Mouse (Mus musculus) kidney, postnatal 0 days (tissue): Measurements from ENCODE around the gene Hltf. TPM values are rescaled to one million over a fixed set of nuclear protein-coding genes. Genes with fewer than 3 reads are reported as not detected.
"Not testable (repeated sequence)": the region's sequence is repeated elsewhere in the genome, so short reads cannot be mapped to it uniquely, and the experiment has no call there.

Experiments
- ATAC-seq: fragments of 200-750 bp; cut with Nextera tagmentation; replicated peaks from 2 replicates; pipeline ENCODE4 v1.8.0; 2017; ENCODE audit warnings: low read depth, moderate number of reproducible peaks, moderate TSS enrichment, moderate library complexity; ENCODE audit not compliant: low FRiP score
- DNase-seq: peaks from one replicate; pipeline ENCODE4 v3.0.0-alpha.2; 2016; ENCODE audit warnings: low spot score
- H3K27ac ChIP-seq: fragments of 300-500 bp; sonication (generic); 2 replicates; pipeline ENCODE4 v1.5.1; 2014; ENCODE audit warnings: mild to moderate bottlenecking
- H3K27me3 ChIP-seq: fragments of 300-500 bp; sonication (generic); 2 replicates; pipeline ENCODE4 v1.6.1; 2014; ENCODE audit warnings: low read length, mixed read lengths; ENCODE audit not compliant: insufficient read depth
- H3K36me3 ChIP-seq: fragments of 300-500 bp; sonication (generic); 2 replicates; pipeline ENCODE4 v1.6.1; 2014; ENCODE audit warnings: low read length, mixed read lengths; ENCODE audit not compliant: insufficient read depth
- H3K4me1 ChIP-seq: fragments of 300-500 bp; sonication (generic); replicated peaks from 2 replicates; pipeline ENCODE4 v1.6.1; 2014; ENCODE audit warnings: antibody characterized with exemption, low read length, mixed read lengths; ENCODE audit not compliant: insufficient read depth
- H3K4me2 ChIP-seq: fragments of 300-500 bp; sonication (generic); 2 replicates; pipeline ENCODE4 v1.6.1; 2014; ENCODE audit warnings: mild to moderate bottlenecking, low read length, moderate library complexity, mixed read lengths
- H3K4me3 ChIP-seq: fragments of 300-500 bp; sonication (generic); replicated peaks from 2 replicates; pipeline ENCODE4 v1.5.1; 2014; ENCODE audit warnings: low read depth, low read length
- H3K9ac ChIP-seq: fragments of 300-500 bp; sonication (generic); 2 replicates; pipeline ENCODE4 v1.6.1; 2014; ENCODE audit warnings: low read depth, low read length
- H3K9me3 ChIP-seq: fragments of 300-500 bp; sonication (generic); replicated peaks from 2 replicates; pipeline ENCODE4 v1.6.1; 2016; ENCODE audit warnings: low read length, inconsistent platforms, mixed read lengths
- CTCF ChIP-seq: IDR thresholded peaks from 2 replicates; pipeline ENCODE4 v1.5.1; 2016; ENCODE audit warnings: antibody characterized with exemption, low read depth, mild to moderate bottlenecking, moderate library complexity
- WGBS: fragments of 180-500 bp; shearing (Covaris S2); extraction: QIAGEN DNeasy Blood & Tissue Kit; methylation state at CpG from one replicate; pipeline ENCODE4 v1.1.7; 2014; 5-methylcytosine and 5-hydroxymethylcytosine counted together
- polyA plus RNA-seq: library from polyadenylated mRNA; unstranded; fragments of >200 nt; fragmentation: Nextera tagmentation; extraction: Ambion mirVana; gene quantifications from 2 replicates; pipeline ENCODE4 v1.2.1, GENCODE M21; 2015

Gene Hltf
- polyA plus RNA-seq, 1 experiment from 2014 or later = 15.4 TPM

GRCm38 (mm10) chr3:20119686-20120244 lies 62.2 kb downstream of the Hltf start:
- Histone ChIP-seq H3K27ac (no peak overlapping the region), H3K36me3 (no peaks in the 10 kb centered on the region; the same call in 1 of the 2 replicates), H3K27me3 (no peaks in the 10 kb centered on the region), H3K4me3 (no peak overlapping the region), H3K9me3 (no peaks in the 10 kb centered on the region), H3K4me2 (no peak overlapping the region), H3K9ac (no peak overlapping the region), H3K4me1 (no peaks in the 10 kb centered on the region)
- 60% methylated on average over 4 of the region's 4 CpGs for WGBS
- ATAC-seq (0 out of 2 replicates have a peak, but pooled peaks have one; percentile 33), DNase-seq (no peak)
- TF ChIP-seq CTCF = no peak

- not testable (repeated sequence) for DNase-seq, H3K4me3 ChIP-seq, H3K4me1 ChIP-seq, H3K36me3 ChIP-seq, H3K4me2 ChIP-seq, H3K27me3 ChIP-seq, H3K27ac ChIP-seq, H3K9ac ChIP-seq, H3K9me3 ChIP-seq, ATAC-seq
- WGBS = 85% methylated on average over 5 of the region's 5 CpGs
Observed at GRCm38 (mm10) chr3:20121582-20121981, 64.0 kb downstream of the Hltf start.

GRCm38 (mm10) chr3:20125604-20126003 lies 68.0 kb downstream of the Hltf start:
- Histone ChIP-seq H3K9me3 (no peaks in the 10 kb centered on the region), H3K36me3 (0 out of 2 replicates have a peak, but pooled peaks cover 4% of the 10 kb centered on the region), H3K27me3 (no peaks in the 10 kb centered on the region), H3K4me2 (no peak overlapping the region), H3K27ac (no peak overlapping the region), H3K9ac (no peak overlapping the region), H3K4me1 (no peaks in the 10 kb centered on the region), H3K4me3 (no peak overlapping the region)
- DNase-seq (no peak), ATAC-seq (no peak)
- WGBS = 92% methylated on average over 5 of the region's 5 CpGs
- TF ChIP-seq CTCF = no peak

- Histone ChIP-seq H3K4me3 (no peak overlapping the region), H3K4me2 (no peak overlapping the region), H3K4me1 (no peaks in the 10 kb centered on the region), H3K36me3 (0 out of 2 replicates have a peak, but pooled peaks cover 4% of the 10 kb centered on the region), H3K27me3 (no peaks in the 10 kb centered on the region), H3K9ac (no peak overlapping the region), H3K27ac (no peak overlapping the region), H3K9me3 (no peaks in the 10 kb centered on the region)
- ATAC-seq (no peak), DNase-seq (no peak)
- 82% methylated on average over 2 of the region's 2 CpGs for WGBS
- TF ChIP-seq CTCF = peak; percentile 48; the same call in 1 of the 2 replicates
Observed at GRCm38 (mm10) chr3:20127047-20127595, 69.5 kb downstream of the Hltf start.

- DNase-seq (no peak), ATAC-seq (no peak)
- no peak overlapping the region for H3K9ac ChIP-seq
- H3K27me3 ChIP-seq = no peaks in the 10 kb centered on the region
- H3K4me3 ChIP-seq = no peak overlapping the region
- H3K36me3 ChIP-seq = 0 out of 2 replicates have a peak, but pooled peaks cover 4% of the 10 kb centered on the region
- H3K4me2 ChIP-seq = no peak overlapping the region
- H3K27ac ChIP-seq = no peak overlapping the region
- no peak for TF ChIP-seq CTCF
- 91% methylated on average over 5 of the region's 5 CpGs for WGBS
- no peaks in the 10 kb centered on the region for H3K9me3 ChIP-seq
- no peaks in the 10 kb centered on the region for H3K4me1 ChIP-seq
Observed at GRCm38 (mm10) chr3:20129491-20129890, 71.9 kb downstream of the Hltf start.

GRCm38 (mm10) chr3:20130456-20131349 lies 73.1 kb downstream of the Hltf start:
- Histone ChIP-seq H3K4me2 (no peak overlapping the region), H3K27ac (no peak overlapping the region), H3K27me3 (no peaks in the 10 kb centered on the region), H3K4me1 (no peaks in the 10 kb centered on the region), H3K4me3 (no peak overlapping the region), H3K9me3 (no peaks in the 10 kb centered on the region), H3K9ac (no peak overlapping the region), H3K36me3 (0 out of 2 replicates have a peak, but pooled peaks cover 4% of the 10 kb centered on the region)
- 87% methylated on average over 8 of the region's 8 CpGs for WGBS
- no peak for DNase-seq
- TF ChIP-seq CTCF = no peak
- peak; percentile 15 for ATAC-seq
